Mouse (Mus musculus) MN1 (cell line): Measurements from ENCODE around the gene Glb1l.

Source experiments
- DNase-seq: peaks from one replicate; pipeline ENCODE4 v3.0.0-alpha.2; 2016; ENCODE audit warnings: low spot score

Glb1l gene

GRCm38 (mm10) chr1:75192452-75192851, 18.2 kb downstream of the Glb1l start:
- peak; percentile 46 for DNase-seq

GRCm38 (mm10) chr1:75191622-75192402, 18.8 kb downstream of the Glb1l start, which contains the start of the genes Ankzf1 and Atg9a:
TSS of gene Ankzf1 (plus strand) at chr1:75192151.
TSS of gene Atg9a (minus strand) at chr1:75192196.
- peak; percentile 97 for DNase-seq

DNA sequence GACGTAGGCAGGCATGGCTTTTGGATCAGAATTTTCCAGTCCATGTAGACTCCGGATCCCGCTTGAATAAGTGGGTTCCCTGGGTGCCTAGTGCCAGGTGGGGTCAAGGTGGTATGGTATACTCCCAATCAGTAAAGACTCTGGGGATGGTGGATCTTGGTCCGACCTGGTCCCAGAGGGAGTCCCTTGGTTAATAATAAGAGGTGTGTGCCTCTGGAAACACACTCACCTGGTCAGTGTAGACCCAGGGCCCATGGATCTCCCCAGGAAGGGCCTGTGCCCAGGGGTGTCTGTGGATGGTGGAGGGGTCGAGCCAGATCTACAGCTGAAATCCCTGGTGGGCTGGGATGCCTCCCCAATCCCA, 19.4 kb downstream of the Glb1l start:
- DNase-seq, result no peak

- DNase-seq, result no peak
Observed at GRCm38 (mm10) chr1:75190577-75190976, 20.0 kb downstream of the Glb1l start.

GRCm38 (mm10) chr1:75187914-75188483, 22.6 kb downstream of the Glb1l start:
- no peak for DNase-seq

DNA sequence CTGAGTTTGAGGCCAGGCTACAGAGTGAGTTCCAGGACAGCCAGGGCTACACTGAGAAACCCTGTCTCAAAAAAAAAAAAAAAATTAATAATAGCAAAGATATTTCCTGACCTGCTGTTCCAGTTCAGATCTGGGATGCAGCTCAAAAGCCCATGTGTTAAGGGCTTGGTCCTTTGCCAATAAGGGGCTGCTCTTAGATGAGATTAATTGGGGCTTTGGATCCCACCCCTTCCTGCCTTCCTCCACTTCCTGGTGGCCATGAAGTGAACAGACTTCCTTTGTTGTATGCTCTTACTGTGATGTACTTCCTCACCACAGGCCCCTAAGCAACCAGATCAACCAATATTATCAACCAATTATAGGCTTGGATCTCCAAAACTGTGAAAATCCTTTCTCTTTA, 23.5 kb downstream of the Glb1l start:
- DNase-seq, result no peak

- no peak for DNase-seq
Observed at GRCm38 (mm10) chr1:75185495-75185894, 25.1 kb downstream of the Glb1l start.

DNA sequence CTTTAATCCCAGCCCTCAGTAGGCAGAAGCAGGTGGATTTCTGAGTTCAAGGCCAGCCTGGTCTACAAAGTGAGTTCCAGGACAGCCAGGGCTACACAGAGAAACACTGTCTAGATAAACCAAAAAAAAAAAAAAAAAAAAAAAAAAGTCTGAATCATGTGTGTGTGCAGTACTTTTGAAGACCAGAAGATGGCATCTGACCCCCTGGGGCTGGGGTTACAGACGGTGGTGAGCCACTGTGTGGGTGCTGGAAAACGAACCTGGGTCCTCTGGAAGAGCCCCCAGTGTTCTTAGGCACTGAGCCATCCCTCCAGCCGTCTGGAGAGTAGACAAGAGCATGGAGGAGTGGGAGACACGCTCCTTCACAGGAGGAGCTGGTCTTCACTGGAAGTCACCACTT, 28.5 kb downstream of the Glb1l start:
- no peak for DNase-seq

DNA sequence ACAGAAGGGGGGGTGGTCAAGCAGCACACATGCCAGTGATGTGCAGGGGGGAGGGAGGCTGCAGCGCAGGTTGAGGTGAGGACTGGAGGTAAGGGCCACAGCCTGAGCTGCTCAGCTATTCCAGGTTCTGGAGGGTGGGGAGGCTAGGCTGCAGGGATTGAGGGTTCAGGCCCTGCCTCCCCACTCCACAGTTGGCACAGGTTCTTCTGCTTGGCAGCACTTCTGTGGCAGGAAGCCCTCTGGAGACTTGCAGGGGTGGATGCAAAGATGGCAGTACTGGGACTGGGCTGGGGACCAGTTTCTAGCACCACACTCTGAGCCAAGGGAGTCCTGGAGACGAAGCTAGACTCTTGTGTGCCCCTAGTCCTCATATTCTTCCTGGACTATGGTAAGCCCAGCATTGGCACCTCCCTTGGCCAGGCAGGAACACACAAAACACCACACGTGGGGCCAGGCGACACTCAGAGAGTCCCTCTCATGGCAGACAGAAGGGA, 29.2 kb downstream of the Glb1l start:
- DNase-seq, result no peak

DNA sequence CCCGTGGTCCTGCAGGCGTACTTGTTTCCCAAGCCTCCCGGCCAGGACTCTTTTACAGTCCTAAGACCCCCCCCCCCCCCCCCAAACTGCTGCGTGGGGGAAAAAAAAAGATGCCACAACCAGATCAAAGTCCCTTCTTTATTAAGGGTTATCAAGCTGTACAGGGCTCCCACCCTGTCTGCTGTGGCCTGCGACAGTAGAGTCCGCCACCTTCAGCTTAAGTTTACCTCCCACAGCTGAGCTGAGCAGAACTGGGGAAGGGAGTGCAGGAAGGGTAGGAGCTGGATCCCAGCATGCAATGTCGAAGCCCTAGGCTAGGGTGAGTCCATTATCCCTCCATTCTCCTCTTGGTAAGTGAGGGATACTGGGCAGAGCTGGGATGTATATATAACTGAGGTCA, 29.9 kb downstream of the Glb1l start:
- DNase-seq, result no peak

DNA sequence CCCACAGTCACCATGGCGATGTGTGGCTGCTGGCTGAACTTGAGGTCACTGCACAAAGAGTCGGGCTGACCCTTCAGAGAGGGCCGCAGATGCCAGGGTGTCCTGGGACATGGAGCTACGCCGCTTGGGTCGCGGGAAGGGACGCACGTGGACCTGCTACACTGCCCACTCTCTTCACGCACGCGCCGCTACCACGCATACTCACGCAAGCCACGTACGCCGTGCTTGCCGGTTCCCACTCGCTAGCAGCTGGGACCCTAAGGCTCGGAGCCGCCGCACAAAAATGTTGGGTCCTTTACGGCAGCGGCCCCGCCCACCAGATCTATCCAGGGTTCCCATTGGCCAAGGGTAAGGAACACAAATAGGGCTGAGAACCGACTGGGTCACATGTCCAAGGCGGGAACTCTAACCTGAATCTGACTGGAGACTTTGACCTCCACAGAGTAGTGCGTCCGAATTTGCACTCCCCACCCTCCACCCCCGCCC, 30.5 kb downstream of the Glb1l start, which contains the start of gene Abcb6:
Gene Abcb6, minus strand, starts transcription at position 288 of the 486 bp plus-strand sequence.
- DNase-seq, result peak; percentile 90

DNA sequence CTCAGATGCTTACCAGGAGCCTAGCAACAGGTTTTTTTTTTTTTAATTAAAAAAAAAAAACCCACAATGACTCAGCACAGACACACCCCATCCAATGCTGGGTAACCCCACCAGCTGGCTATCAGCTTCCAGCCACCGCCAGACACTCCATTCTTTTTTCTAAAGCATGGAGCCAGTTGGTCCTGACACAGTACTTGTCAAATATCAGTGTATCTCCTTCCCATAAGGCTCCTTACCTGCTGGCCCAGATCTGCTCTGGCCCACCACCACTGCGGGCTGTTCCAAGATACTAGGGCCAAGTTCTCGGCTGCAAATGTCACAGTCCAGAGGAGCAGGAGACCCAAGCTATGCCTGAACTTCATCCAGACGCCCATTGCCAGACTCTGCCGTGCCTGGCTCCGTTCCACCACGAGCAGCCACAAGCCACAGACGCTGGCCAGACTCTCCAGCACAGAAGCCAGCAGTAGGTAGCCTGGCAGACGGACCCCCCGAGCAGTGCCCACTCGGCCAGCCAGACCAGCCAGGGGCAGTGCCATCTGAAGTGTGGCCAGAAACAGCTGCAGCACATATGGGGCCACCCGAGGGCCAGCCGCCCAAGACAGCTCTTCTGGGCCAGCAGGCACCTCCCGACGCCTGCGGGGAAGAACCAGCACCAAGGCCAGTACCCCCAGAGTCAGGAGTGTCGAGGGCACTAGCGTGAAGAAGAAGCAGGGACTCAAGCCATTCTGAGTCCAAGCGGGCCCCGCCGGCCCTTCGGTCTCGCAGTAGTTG, 31.1 kb downstream of the Glb1l start:
- DNase-seq, result peak; percentile 83

GRCm38 (mm10) chr1:75168472-75169464, 41.8 kb downstream of the Glb1l start, which contains the start of gene Zfand2b:
TSS of gene Zfand2b (plus strand) at chr1:75168646.
- peak; percentile 96 for DNase-seq

DNA sequence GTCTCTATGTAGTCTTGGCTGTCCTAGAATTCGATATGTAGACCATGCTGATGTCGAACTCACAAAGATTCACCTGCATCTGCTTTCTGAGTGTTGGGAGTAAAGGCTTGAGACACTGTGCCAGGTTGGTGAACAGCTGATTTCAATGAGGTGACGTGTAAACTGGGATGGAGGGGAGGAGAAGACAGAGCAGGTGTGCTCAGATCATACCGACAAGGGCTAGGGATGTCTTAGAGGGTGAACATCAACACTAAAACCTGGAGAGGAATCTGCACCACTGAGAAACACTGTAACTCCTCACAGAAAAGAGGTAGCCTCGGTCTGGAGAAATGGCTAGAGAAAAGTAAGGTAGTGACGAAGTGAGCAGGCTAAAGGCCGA, 42.5 kb downstream of the Glb1l start:
- no peak for DNase-seq

- no peak for DNase-seq
Observed at GRCm38 (mm10) chr1:75160256-75160617, 50.4 kb downstream of the Glb1l start.

- DNase-seq, result no peak
Observed at GRCm38 (mm10) chr1:75159540-75160255, 50.9 kb downstream of the Glb1l start.

- DNase-seq, result no peak
Observed at GRCm38 (mm10) chr1:75158990-75159389, 51.6 kb downstream of the Glb1l start.

GRCm38 (mm10) chr1:75155837-75156236, 54.8 kb downstream of the Glb1l start:
- DNase-seq, result no peak

- DNase-seq, result no peak
Observed at GRCm38 (mm10) chr1:75148727-75149126, 61.9 kb downstream of the Glb1l start.
